Mouse (Mus musculus): Measurements from ENCODE around the gene Olfr1443. TPM values are rescaled to one million over a fixed set of nuclear protein-coding genes. Genes with fewer than 3 reads are reported as not detected.
"Not testable (repeated sequence)": the region's sequence is repeated elsewhere in the genome, so short reads cannot be mapped to it uniquely, and the experiment has no call there.

The Olfr1443 gene
- polyA plus RNA-seq (2014; fragmentation: Nextera tagmentation; extraction: Ambion mirVana), result not detected in 2 replicates

DNA sequence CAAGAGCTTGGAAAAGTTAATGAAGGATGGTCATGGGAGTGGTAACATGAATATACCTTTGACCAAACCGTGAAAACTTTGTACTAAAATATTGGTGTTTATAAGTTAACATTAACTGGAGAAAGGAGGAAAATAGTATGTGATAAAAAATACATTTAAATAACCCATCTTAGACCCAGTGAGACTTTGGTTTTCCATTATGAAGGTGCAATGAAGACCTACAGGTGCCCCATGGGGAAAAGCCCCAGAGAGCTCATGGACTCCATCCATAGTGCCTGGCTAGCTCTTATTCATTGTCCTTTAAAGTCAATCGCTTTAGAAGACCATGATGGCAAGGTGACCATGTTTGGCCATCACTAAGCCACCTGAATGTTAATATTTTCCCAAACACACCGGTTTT, at the start of gene Olfr1443:
Olfr1443 (plus strand) TSS at position 301 of the 400 bp plus-strand sequence.
- Histone ChIP-seq H3K36me3 (replicated peaks; ENCODE audit: control insufficient read depth, insufficient read depth) (no peaks in the 10 kb centered on the region), H3K9ac (no peak within 1 kb of the TSS), H3K4me1 (replicated peaks; ENCODE audit: control insufficient read depth, insufficient read depth, low read length) (no peaks in the 10 kb centered on the region), H3K9me3 (ENCODE audit: control insufficient read depth, low read length) (no peaks in the 10 kb centered on the region), H3K27me3 (ENCODE audit: control insufficient read depth, insufficient read depth, low read length) (no peaks in the 10 kb centered on the region), H3K4me2 (replicated peaks) (no peak within 1 kb of the TSS), H3K4me3 (replicated peaks; ENCODE audit: low read length) (no peak within 1 kb of the TSS), H3K27ac (no peak within 1 kb of the TSS)
- 72% methylated on average over 3 of the region's 3 CpGs for WGBS
- ATAC-seq (ENCODE audit: low FRiP score) (no peak), DNase-seq (ENCODE audit: low spot score) (no peak)

- 88% methylated on average over 4 of the region's 4 CpGs for WGBS
- Histone ChIP-seq H3K36me3 (replicated peaks; ENCODE audit: control insufficient read depth, insufficient read depth) (no peaks in the 10 kb centered on the region), H3K4me1 (replicated peaks; ENCODE audit: control insufficient read depth, insufficient read depth, low read length) (no peaks in the 10 kb centered on the region), H3K4me2 (replicated peaks) (no peak within 1 kb of the TSS), H3K9ac (no peak within 1 kb of the TSS), H3K9me3 (ENCODE audit: control insufficient read depth, low read length) (no peaks in the 10 kb centered on the region), H3K27ac (no peak within 1 kb of the TSS), H3K27me3 (ENCODE audit: control insufficient read depth, insufficient read depth, low read length) (no peaks in the 10 kb centered on the region), H3K4me3 (replicated peaks; ENCODE audit: low read length) (no peak within 1 kb of the TSS)
- ATAC-seq (ENCODE audit: low FRiP score), result no peak
- no peak for DNase-seq (ENCODE audit: low spot score)
Observed at GRCm38 (mm10) chr19:12633176-12633575, 44.7 kb upstream of the Olfr1443 start, which contains the start of gene Glyat. TSS of gene Glyat (plus strand) at chr19:12633308.

DNA sequence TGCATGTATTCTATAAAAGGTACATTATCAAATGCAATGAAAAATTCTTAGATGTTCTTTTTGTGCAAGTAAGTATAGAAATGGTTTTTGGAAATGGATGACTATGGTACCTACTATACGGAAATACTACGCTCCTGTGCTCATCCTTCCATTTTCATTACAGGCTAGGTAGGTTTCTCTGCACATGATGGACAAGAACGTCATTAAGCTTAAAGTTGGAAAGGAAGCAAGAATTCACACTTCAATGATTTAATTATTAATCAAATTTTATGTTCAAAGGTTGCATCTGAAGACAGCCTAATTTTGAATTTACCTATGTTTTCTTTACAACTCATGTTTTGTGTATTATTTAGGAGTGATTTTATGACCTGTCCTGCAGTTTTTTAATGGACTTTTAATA, 43.7 kb upstream of the Olfr1443 start:
- Histone ChIP-seq H3K4me3 (replicated peaks; ENCODE audit: low read length) (no peak overlapping the region), H3K4me1 (replicated peaks; ENCODE audit: control insufficient read depth, insufficient read depth, low read length) (no peaks in the 10 kb centered on the region), H3K27me3 (ENCODE audit: control insufficient read depth, insufficient read depth, low read length) (no peaks in the 10 kb centered on the region), H3K9me3 (ENCODE audit: control insufficient read depth, low read length) (no peaks in the 10 kb centered on the region), H3K9ac (no peak overlapping the region), H3K4me2 (replicated peaks) (no peak overlapping the region), H3K36me3 (replicated peaks; ENCODE audit: control insufficient read depth, insufficient read depth) (no peaks in the 10 kb centered on the region), H3K27ac (no peak overlapping the region)
- 89% methylated on average over 3 of the region's 3 CpGs for WGBS
- DNase-seq (ENCODE audit: low spot score) (no peak), ATAC-seq (ENCODE audit: low FRiP score) (no peak)

DNA sequence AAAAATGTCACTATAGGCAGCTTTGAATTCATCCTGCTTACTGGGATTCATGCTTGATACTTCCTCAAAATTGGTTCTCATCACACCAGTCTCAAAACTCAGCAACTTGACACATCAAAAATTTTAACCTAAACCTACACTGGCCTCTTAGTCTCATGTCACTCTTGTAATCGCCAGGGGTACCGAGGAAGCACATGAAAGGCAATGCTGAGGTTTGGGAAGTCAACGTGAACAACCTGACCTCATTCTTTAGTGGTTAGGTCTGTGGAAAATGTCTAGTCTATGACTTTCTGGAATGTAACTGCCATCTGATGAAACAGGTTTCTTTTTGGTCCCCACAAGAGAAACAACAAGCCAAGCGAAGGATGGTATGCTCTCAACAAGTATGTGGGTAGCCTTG, 42.9 kb upstream of the Olfr1443 start:
- Histone ChIP-seq H3K9me3 (ENCODE audit: control insufficient read depth, low read length) (no peaks in the 10 kb centered on the region), H3K27me3 (ENCODE audit: control insufficient read depth, insufficient read depth, low read length) (no peaks in the 10 kb centered on the region), H3K36me3 (replicated peaks; ENCODE audit: control insufficient read depth, insufficient read depth) (no peaks in the 10 kb centered on the region), H3K4me1 (replicated peaks; ENCODE audit: control insufficient read depth, insufficient read depth, low read length) (no peaks in the 10 kb centered on the region), H3K9ac (no peak overlapping the region), H3K27ac (no peak overlapping the region), H3K4me2 (replicated peaks) (no peak overlapping the region), H3K4me3 (replicated peaks; ENCODE audit: low read length) (no peak overlapping the region)
- ATAC-seq (ENCODE audit: low FRiP score) (no peak), DNase-seq (ENCODE audit: low spot score) (no peak)
- WGBS, result 93% methylated on average over 4 of the region's 4 CpGs

DNA sequence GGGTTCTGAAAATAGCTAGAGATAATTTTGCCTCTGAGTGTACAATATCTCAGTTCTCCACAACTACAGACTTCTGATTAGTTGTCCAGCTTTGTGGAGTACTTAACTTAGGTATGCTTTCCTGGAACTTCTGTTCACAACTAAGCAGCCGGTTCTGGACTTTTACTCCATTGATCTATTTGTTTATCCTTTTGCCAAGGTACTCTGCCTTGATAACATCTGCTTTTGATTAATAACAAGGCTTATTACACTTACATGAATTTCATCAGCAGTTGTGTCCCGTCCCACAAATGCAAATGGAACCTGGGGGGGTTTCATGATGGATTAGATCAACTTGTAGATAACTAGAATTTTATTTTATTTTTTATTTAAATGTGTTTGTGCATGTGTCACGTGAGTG, 41.0 kb upstream of the Olfr1443 start:
- DNase-seq (ENCODE audit: low spot score) (no peak), ATAC-seq (ENCODE audit: low FRiP score) (no peak)
- H3K9me3 ChIP-seq (ENCODE audit: control insufficient read depth, low read length), result no peaks in the 10 kb centered on the region
- no peaks in the 10 kb centered on the region for H3K27me3 ChIP-seq (ENCODE audit: control insufficient read depth, insufficient read depth, low read length)
- H3K36me3 ChIP-seq (replicated peaks; ENCODE audit: control insufficient read depth, insufficient read depth), result no peaks in the 10 kb centered on the region
- no peak overlapping the region for H3K4me2 ChIP-seq (replicated peaks)
- no peak overlapping the region for H3K9ac ChIP-seq
- H3K4me1 ChIP-seq (replicated peaks; ENCODE audit: control insufficient read depth, insufficient read depth, low read length), result no peaks in the 10 kb centered on the region
- no peak overlapping the region for H3K4me3 ChIP-seq (replicated peaks; ENCODE audit: low read length)
- no peak overlapping the region for H3K27ac ChIP-seq
- WGBS, result 74% methylated on average over 3 of the region's 3 CpGs

GRCm38 (mm10) chr19:12638049-12638448, 39.9 kb upstream of the Olfr1443 start:
- Histone ChIP-seq H3K4me3 (replicated peaks; ENCODE audit: low read length) (no peak overlapping the region), H3K9me3 (ENCODE audit: control insufficient read depth, low read length) (no peaks in the 10 kb centered on the region), H3K27me3 (ENCODE audit: control insufficient read depth, insufficient read depth, low read length) (no peaks in the 10 kb centered on the region), H3K9ac (no peak overlapping the region), H3K27ac (no peak overlapping the region), H3K4me1 (replicated peaks; ENCODE audit: control insufficient read depth, insufficient read depth, low read length) (no peaks in the 10 kb centered on the region), H3K4me2 (replicated peaks) (no peak overlapping the region), H3K36me3 (replicated peaks; ENCODE audit: control insufficient read depth, insufficient read depth) (no peaks in the 10 kb centered on the region)
- ATAC-seq (ENCODE audit: low FRiP score) (no peak), DNase-seq (ENCODE audit: low spot score) (no peak)
- 90% methylated on average over 1 of the region's 1 CpGs for WGBS

DNA sequence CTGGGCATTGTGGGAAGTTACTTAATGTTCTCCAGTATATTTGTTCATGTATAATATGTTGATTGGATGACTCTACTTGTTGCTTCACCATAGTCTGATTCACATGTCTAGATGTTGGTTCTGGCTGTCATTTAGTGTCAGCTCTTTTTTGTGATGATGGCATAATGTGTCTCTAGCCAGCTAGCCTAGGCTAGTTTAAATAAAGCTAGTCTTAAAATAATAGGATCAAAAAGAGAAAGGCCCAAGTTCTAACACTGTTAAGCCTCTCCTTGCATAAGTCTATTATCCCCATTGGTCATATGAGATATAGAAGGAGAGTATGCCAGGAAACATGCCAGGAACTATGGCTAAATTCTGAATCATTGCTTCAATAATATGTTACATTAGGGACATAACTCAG, 28.4 kb upstream of the Olfr1443 start:
- no peak overlapping the region for H3K4me3 ChIP-seq (replicated peaks; ENCODE audit: low read length)
- no peak overlapping the region for H3K4me2 ChIP-seq (replicated peaks)
- H3K9ac ChIP-seq, result no peak overlapping the region
- DNase-seq (ENCODE audit: low spot score) (no peak), ATAC-seq (ENCODE audit: low FRiP score) (no peak)
- no peak overlapping the region for H3K27ac ChIP-seq
- H3K9me3 ChIP-seq (ENCODE audit: control insufficient read depth, low read length), result no peaks in the 10 kb centered on the region
- H3K36me3 ChIP-seq (replicated peaks; ENCODE audit: control insufficient read depth, insufficient read depth), result no peaks in the 10 kb centered on the region
- no peaks in the 10 kb centered on the region for H3K27me3 ChIP-seq (ENCODE audit: control insufficient read depth, insufficient read depth, low read length)
- no peaks in the 10 kb centered on the region for H3K4me1 ChIP-seq (replicated peaks; ENCODE audit: control insufficient read depth, insufficient read depth, low read length)

GRCm38 (mm10) chr19:12666156-12666555, 11.8 kb upstream of the Olfr1443 start:
- Histone ChIP-seq H3K9me3 (ENCODE audit: control insufficient read depth, low read length) (peaks cover 12% of the 10 kb centered on the region; the same call in 1 of the 2 replicates), H3K4me3 (replicated peaks; ENCODE audit: low read length) (no peak overlapping the region), H3K27me3 (ENCODE audit: control insufficient read depth, insufficient read depth, low read length) (no peaks in the 10 kb centered on the region), H3K36me3 (replicated peaks; ENCODE audit: control insufficient read depth, insufficient read depth) (no peaks in the 10 kb centered on the region), H3K9ac (no peak overlapping the region), H3K4me1 (replicated peaks; ENCODE audit: control insufficient read depth, insufficient read depth, low read length) (no peaks in the 10 kb centered on the region), H3K27ac (no peak overlapping the region), H3K4me2 (replicated peaks) (no peak overlapping the region)
- ATAC-seq (ENCODE audit: low FRiP score) (no peak), DNase-seq (ENCODE audit: low spot score) (no peak)
- WGBS, result 84% methylated on average over 1 of the region's 1 CpGs

GRCm38 (mm10) chr19:12668601-12669000, 9.3 kb upstream of the Olfr1443 start:
- not testable (repeated sequence) for H3K27ac ChIP-seq; H3K36me3 ChIP-seq (replicated peaks; ENCODE audit: control insufficient read depth, insufficient read depth); H3K27me3 ChIP-seq (ENCODE audit: control insufficient read depth, insufficient read depth, low read length); ATAC-seq (ENCODE audit: low FRiP score); H3K9ac ChIP-seq; H3K4me2 ChIP-seq (replicated peaks); DNase-seq (ENCODE audit: low spot score); H3K4me3 ChIP-seq (replicated peaks; ENCODE audit: low read length); H3K4me1 ChIP-seq (replicated peaks; ENCODE audit: control insufficient read depth, insufficient read depth, low read length); H3K9me3 ChIP-seq (ENCODE audit: control insufficient read depth, low read length)
- WGBS, result 95% methylated on average over 3 of the region's 3 CpGs

DNA sequence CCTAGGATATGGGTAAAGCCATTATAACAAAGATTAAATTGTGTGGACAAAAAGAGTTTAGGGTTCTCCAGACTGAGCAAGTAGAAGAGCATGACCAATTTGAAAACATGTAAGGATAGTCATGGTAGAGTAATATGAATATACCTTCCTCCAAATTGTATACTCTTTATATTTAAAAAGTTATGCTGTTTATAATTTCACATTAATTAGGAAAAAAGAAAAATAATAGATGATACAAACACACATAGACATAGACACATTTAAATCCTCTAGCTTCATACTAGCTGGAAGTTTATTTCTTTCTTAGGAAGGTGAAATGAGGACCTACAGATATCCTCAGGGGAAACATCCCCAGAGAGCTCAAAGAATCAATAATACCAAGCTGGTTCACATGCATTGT, 7.8 kb upstream of the Olfr1443 start, which contains the start of gene Olfr1442:
Olfr1442 (plus strand) TSS at position 301 of the 400 bp plus-strand sequence.
- Histone ChIP-seq H3K4me1 (replicated peaks; ENCODE audit: control insufficient read depth, insufficient read depth, low read length) (no peaks in the 10 kb centered on the region), H3K9ac (no peak within 1 kb of the TSS), H3K4me3 (replicated peaks; ENCODE audit: low read length) (no peak within 1 kb of the TSS), H3K27me3 (ENCODE audit: control insufficient read depth, insufficient read depth, low read length) (no peaks in the 10 kb centered on the region), H3K9me3 (ENCODE audit: control insufficient read depth, low read length) (no peaks in the 10 kb centered on the region), H3K4me2 (replicated peaks) (no peak within 1 kb of the TSS), H3K36me3 (replicated peaks; ENCODE audit: control insufficient read depth, insufficient read depth) (no peaks in the 10 kb centered on the region), H3K27ac (no peak within 1 kb of the TSS)
- ATAC-seq (ENCODE audit: low FRiP score), result no peak
- DNase-seq (ENCODE audit: low spot score), result no peak
